ENCODE assay signal across 10 mouse cellular contexts in genomic region chr13:73499893-73500604, GRCm38 (mm10). TPM values are rescaled to one million over a fixed set of nuclear protein-coding genes. Genes with fewer than 3 reads are reported as not detected.
DNase-seq lines count a peak whose midpoint lies in the region; ATAC-seq and TF ChIP-seq lines count a peak whose summit lies in the region.
"Had no signal": no experiment of that assay in that cellular context is flagged by ENCODE, and none has a peak within 500 bp of the region (broad histone marks: within the 10 kb centered on the region; RNA-seq: fewer than 3 reads in every experiment).

No protein-coding gene starts in this region.

- no peak for TF ChIP-seq CTCF in cerebellum, adult 2 months (IDR thresholded peaks at IDR 0.05; ENCODE audit: borderline replicate concordance, insufficient read depth, low read depth, low read length)

- H3K27me3 ChIP-seq in heart, embryonic 10.5 days (ENCODE audit: insufficient read depth, poor library complexity, severe bottlenecking), result no peaks in the 10 kb centered on the region
- no peaks in the 10 kb centered on the region for H3K27me3 ChIP-seq in liver, embryonic 15.5 days
- no peaks in the 10 kb centered on the region for H3K27me3 ChIP-seq in cerebellum, adult 2 months (ENCODE audit: control insufficient read depth, insufficient read depth, low read length)

- no peak overlapping the region for H3K4me3 ChIP-seq in heart, embryonic 10.5 days
- no peak overlapping the region for H3K4me3 ChIP-seq in liver, embryonic 15.5 days (replicated peaks)
- no peak overlapping the region for H3K4me3 ChIP-seq in cerebellum, adult 2 months (replicated peaks; ENCODE audit: insufficient read depth, low read depth, low read length)

- H3K9ac ChIP-seq in liver, embryonic 15.5 days, result peak overlapping the region; percentile 44

- H3K27ac ChIP-seq in heart, embryonic 10.5 days, result peak overlapping the region; percentile 79
- H3K27ac ChIP-seq in liver, embryonic 15.5 days (replicated peaks), result peak overlapping the region; percentile 88
- no peak overlapping the region for H3K27ac ChIP-seq in cerebellum, adult 2 months (ENCODE audit: insufficient read depth, low read length)

- DNase-seq in heart, embryonic 10.5 days (ENCODE audit: low spot score), result peak; percentile 94
- DNase-seq in heart, postnatal 36 days, result no peak
- DNase-seq in spleen, adult 12 weeks (ENCODE audit: low spot score), result peak; percentile 59
- no peak for DNase-seq in spleen, adult 18-20 months
- no peak for DNase-seq in right cerebral cortex, postnatal 36 days (ENCODE audit: low spot score in 2 of 2)
- DNase-seq in layer of hippocampus, postnatal 25 days (ENCODE audit: extremely low spot score in 1 of 2, low spot score in 1 of 2), result no peak
- no peak for DNase-seq in cerebellum, adult 2 months

- H3K4me2 ChIP-seq in liver, embryonic 15.5 days, result peak overlapping the region; percentile 52

- peaks cover 63% of the 10 kb centered on the region for H3K36me3 ChIP-seq in heart, embryonic 10.5 days
- peaks cover 98% of the 10 kb centered on the region for H3K36me3 ChIP-seq in liver, embryonic 15.5 days (replicated peaks)

- peak; percentile 93 for ATAC-seq in liver, embryonic 15.5 days (ENCODE audit: insufficient read depth)
- ATAC-seq: inflammation-experienced regulatory T-cells, adult 6 months; midbrain, embryonic 16.5 days had no signal

- H3K4me1 ChIP-seq in heart, embryonic 10.5 days, result peaks cover 10% of the 10 kb centered on the region
- peaks cover 78% of the 10 kb centered on the region for H3K4me1 ChIP-seq in liver, embryonic 15.5 days (replicated peaks)
- no peaks in the 10 kb centered on the region for H3K4me1 ChIP-seq in cerebellum, adult 2 months (ENCODE audit: control insufficient read depth, insufficient read depth, low read length)

- H3K9me3 ChIP-seq in heart, embryonic 10.5 days, result no peaks in the 10 kb centered on the region
- H3K9me3 ChIP-seq in liver, embryonic 15.5 days (replicated peaks), result no peaks in the 10 kb centered on the region

- intact Hi-C loops in heart, postnatal 36 days (cut with DNase I), result loop anchor here (5.0 kb wide), 1 partner anchor 33 kb away; the partner anchor contains the start of gene Lpcat1

- 58% methylated on average over 6 of the region's 6 CpGs for WGBS in heart, embryonic 10.5 days
- 24% methylated on average over 6 of the region's 6 CpGs for WGBS in liver, embryonic 15.5 days (ENCODE audit: insufficient replicate concordance)
- 63% methylated on average over 6 of the region's 6 CpGs for WGBS in cerebellum, adult 2 months

- no peak for TF ChIP-seq POLR2A in cerebellum, adult 2 months (IDR thresholded peaks at IDR 0.05; ENCODE audit: borderline replicate concordance, insufficient read depth, low read length)

RNA-seq across cellular contexts. Expression of gene Lpcat1, which starts 33.1 kb away (rescaled TPM):
- 31.9 and 39.6 TPM in 2 replicates for polyA plus RNA-seq in heart, embryonic 10.5 days (2016; fragmentation: Nextera tagmentation; extraction: Ambion mirVana)
- total RNA-seq in heart, postnatal 36 days (2021), result 1 to 10 TPM; 7.0 to 9.4 TPM
- polyA plus RNA-seq in liver, embryonic 15.5 days (2015; fragmentation: Nextera tagmentation; extraction: Ambion mirVana), result 73.8 and 78.2 TPM in 2 replicates
- total RNA-seq in layer of hippocampus, postnatal 25 days (2021), result 10 to 100 TPM; 37.6 to 42.4 TPM
- 38.4 and 38.8 TPM in 2 replicates for polyA plus RNA-seq in cerebellum, adult 2 months (2012; rRNA removed)

RNA-seq across cellular contexts. Expression of gene Slc6a3, which starts 36.5 kb away (rescaled TPM):
- polyA plus RNA-seq in heart, embryonic 10.5 days (2016; fragmentation: Nextera tagmentation; extraction: Ambion mirVana), result 0.07 and 0.11 TPM in 2 replicates
- not detected for total RNA-seq in heart, postnatal 36 days (2021)
- 0.70 and 0.75 TPM in 2 replicates for polyA plus RNA-seq in liver, embryonic 15.5 days (2015; fragmentation: Nextera tagmentation; extraction: Ambion mirVana)
- under 1 TPM; 0.21 to 0.30 TPM for total RNA-seq in layer of hippocampus, postnatal 25 days (2021)
- polyA plus RNA-seq in cerebellum, adult 2 months (2012; rRNA removed), result 0.03 and 0.05 TPM in 2 replicates
- polyA plus RNA-seq: inflammation-experienced regulatory T-cells, adult 6 months had no signal

Comparison
In these comparisons a context has a peak if more than half of its experiments do, and no peak if none do; other contexts are left out.
1. DNase-seq: peak in heart, embryonic 10.5 days (single experiment) and spleen, adult 12 weeks (single experiment); none in heart, postnatal 36 days (0 of 2), spleen, adult 18-20 months (0 of 2), right cerebral cortex, postnatal 36 days (0 of 2), layer of hippocampus, postnatal 25 days (0 of 2) and cerebellum, adult 2 months (0 of 2).